Mouse (Mus musculus): ENCODE results near the gene Ppp2r2d. TPM values are rescaled to one million over a fixed set of nuclear protein-coding genes. Genes with fewer than 3 reads are reported as not detected.

The Ppp2r2d gene
- polyA plus RNA-seq, 1 experiment: 27.2 TPM

DNA sequence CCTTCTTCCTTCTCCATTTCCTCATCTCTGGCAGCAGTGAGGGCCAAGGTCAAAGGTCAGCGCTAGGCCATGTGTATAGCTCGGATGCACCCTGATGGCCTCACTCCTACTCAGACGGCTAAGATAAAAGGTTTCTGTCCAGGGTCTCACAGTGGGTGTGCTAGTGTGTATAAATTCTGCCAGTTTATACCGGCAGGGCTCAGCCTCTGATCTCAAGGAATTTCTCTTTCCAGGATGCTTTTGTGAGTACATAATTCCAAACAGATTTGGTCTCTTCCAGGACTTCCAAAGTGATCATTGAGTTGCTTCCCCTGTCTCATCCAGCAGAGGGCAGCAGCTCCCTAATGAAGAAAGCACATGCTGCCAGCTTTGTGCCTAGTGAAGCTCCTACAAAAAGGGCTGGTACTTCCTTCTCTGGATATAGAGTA, 5.3 kb upstream of the Ppp2r2d start:
- peaks cover 11% of the 10 kb centered on the region for H3K4me1 ChIP-seq (ENCODE audit: control insufficient read depth, insufficient read depth, low read length)
- TF ChIP-seq POLR2A (IDR thresholded peaks at IDR 0.05; ENCODE audit: borderline replicate concordance, low read depth, low read length) (no peak), CTCF (IDR thresholded peaks at IDR 0.05; ENCODE audit: low read depth, low read length) (peak; percentile 23; the same call in 1 of the 2 replicates)
- H3K27ac ChIP-seq (ENCODE audit: insufficient read depth, low read depth, low read length): no peak overlapping the region
- H3K4me3 ChIP-seq (ENCODE audit: insufficient read depth, low read length): no peak overlapping the region

DNA sequence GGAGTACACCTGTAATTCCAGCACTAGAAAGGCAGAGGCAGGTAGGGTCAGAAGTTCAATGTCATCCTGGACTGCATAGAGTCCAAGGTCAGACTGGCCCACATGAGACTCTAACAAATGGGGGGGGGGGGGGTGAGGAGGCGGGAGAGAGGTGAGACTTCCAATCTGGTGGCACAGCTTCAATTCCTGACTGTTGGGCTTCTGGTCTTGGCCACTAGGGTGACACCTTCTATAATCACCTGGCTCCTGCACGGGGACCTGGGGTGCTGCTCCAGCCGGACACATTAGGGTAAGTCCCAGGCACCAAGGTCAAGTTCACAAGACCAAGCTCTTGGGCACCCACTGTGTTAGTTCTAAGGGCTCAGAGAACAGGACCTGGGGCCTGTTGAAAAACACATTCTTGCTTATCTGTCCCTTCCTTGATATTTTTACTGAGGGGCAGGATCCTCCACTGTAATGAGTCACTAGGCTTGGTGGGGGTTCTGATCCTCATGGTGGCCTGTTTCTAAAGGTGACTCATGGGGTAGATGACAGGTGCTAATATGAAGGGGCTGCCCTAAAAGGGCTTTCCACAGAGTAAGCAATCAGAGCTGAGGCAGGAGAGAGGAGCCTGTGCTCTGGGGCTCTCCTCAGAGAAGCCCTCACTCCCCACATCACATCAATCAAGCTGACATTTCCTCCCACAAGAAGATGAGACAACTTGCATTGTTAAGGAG, 4.3 kb upstream of the Ppp2r2d start:
- H3K4me3 ChIP-seq (ENCODE audit: insufficient read depth, low read length): no peak overlapping the region
- no peak overlapping the region for H3K27ac ChIP-seq (ENCODE audit: insufficient read depth, low read depth, low read length)
- peaks cover 11% of the 10 kb centered on the region for H3K4me1 ChIP-seq (ENCODE audit: control insufficient read depth, insufficient read depth, low read length)
- TF ChIP-seq POLR2A (IDR thresholded peaks at IDR 0.05; ENCODE audit: borderline replicate concordance, low read depth, low read length): no peak
- no peak for TF ChIP-seq CTCF (IDR thresholded peaks at IDR 0.05; ENCODE audit: low read depth, low read length)

DNA sequence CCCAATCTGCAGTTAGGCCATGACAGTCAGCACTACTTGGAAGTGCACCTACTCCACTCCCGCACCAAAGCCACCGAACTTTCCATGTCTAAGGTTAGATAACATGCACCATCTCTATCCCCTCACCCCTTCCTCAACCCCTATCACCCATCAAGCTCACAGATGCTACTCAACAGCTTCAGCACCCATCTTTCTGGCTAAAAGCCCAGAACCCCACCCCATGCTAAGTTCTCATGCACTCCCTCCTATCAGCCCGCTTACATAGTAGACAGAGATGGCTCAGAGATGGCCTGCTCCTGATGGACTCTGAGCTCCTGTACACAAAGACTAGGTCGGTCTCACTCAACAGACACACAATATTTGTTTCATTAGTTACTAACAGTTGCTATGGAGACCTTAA, 2.5 kb upstream of the Ppp2r2d start:
- Histone ChIP-seq H3K4me3 (ENCODE audit: insufficient read depth, low read length) (no peak overlapping the region), H3K4me1 (ENCODE audit: control insufficient read depth, insufficient read depth, low read length) (peaks cover 20% of the 10 kb centered on the region), H3K27ac (ENCODE audit: insufficient read depth, low read depth, low read length) (no peak overlapping the region)
- no peak for TF ChIP-seq POLR2A (IDR thresholded peaks at IDR 0.05; ENCODE audit: borderline replicate concordance, low read depth, low read length)
- TF ChIP-seq CTCF (IDR thresholded peaks at IDR 0.05; ENCODE audit: low read depth, low read length): no peak

DNA sequence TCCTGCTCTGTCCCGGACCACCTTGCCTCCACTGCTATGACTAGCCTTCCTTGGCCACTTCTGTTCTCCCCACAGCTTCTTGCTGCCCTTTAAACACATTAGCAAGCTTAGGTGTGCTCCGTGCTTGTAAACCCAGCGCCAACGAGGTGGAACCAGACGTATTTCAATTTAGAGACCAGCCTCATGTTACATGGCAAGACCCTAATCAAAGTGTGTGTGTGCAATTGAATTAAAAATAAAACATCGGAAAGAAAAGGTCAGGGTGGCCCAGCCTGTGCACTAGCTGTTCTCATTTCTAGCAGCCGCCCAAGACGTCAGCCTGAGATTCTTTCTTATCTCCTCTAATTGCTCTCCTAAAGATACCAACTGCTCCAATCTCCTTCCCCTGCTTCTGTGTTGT, 768 bp upstream of the Ppp2r2d start:
- Histone ChIP-seq H3K4me3 (ENCODE audit: insufficient read depth, low read length) (peak overlapping the region; percentile 83), H3K27ac (ENCODE audit: insufficient read depth, low read depth, low read length) (no peak overlapping the region; the same call in 1 of the 2 replicates), H3K4me1 (ENCODE audit: control insufficient read depth, insufficient read depth, low read length) (peaks cover 21% of the 10 kb centered on the region)
- TF ChIP-seq CTCF (IDR thresholded peaks at IDR 0.05; ENCODE audit: low read depth, low read length): 0 out of 2 replicates have a peak, but pooled peaks have one; percentile 10
- no peak for TF ChIP-seq POLR2A (IDR thresholded peaks at IDR 0.05; ENCODE audit: borderline replicate concordance, low read depth, low read length)

DNA sequence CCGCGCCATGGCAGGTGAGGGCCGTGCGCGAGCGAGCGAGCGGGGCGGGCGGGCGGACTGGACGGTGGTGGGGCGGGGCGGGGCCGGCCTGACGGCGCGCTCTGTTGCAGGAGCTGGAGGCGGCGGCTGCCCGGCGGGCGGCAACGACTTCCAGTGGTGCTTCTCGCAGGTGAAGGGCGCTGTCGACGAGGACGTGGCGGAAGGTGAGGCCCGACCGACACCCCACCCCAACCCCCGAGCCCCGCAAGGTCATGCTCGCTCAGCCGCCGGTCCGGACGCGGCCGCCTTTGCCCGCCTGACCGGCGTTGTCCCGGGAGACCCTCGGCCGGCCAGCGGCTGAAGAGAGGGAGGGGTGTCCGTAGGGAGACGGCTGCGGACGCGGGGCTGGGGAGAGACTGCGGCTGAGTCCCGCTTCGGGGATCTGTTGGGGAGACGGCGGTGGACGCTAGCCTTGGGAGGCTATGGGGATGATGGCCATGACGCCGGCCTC, 668 bp downstream of the Ppp2r2d start:
- Histone ChIP-seq H3K4me3 (ENCODE audit: insufficient read depth, low read length) (peak overlapping the region; percentile 83), H3K4me1 (ENCODE audit: control insufficient read depth, insufficient read depth, low read length) (peaks cover 18% of the 10 kb centered on the region), H3K27ac (ENCODE audit: insufficient read depth, low read depth, low read length) (no peak overlapping the region)
- TF ChIP-seq POLR2A (IDR thresholded peaks at IDR 0.05; ENCODE audit: borderline replicate concordance, low read depth, low read length) (no peak), CTCF (IDR thresholded peaks at IDR 0.05; ENCODE audit: low read depth, low read length) (no peak)

DNA sequence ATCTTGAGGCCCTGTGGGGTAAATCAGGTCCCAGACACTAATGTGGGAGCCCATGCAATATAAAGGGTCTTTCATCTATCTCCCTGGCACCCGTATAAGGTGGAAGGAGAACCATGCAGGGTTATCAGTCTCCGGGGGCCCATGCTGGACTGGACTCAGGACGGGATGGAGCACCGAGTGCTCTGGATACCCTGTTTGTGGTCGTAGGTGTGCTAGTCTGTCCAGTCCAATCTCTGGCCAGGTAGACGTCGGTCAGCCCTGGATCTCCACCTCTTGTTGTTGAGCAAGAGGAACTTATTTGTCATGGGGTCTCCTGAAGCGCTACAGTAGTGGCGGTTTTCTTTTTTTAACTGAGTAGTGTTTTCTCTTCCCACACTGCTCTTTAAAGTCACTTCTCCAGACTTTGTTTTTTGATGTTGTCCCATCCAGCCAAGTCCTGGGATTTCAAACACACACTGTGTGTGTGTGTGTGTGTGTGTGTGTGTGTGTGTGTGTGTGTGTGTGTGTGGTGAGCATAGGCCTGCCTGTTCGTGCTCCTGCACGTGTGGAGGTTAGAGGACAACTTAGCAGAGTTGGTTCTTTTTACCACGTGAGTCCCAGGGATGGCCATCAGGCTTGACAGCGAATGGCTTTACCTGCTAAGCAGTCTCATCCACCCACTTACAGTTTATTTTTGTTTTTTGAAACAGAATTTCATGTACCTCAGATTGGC, 1.6 kb downstream of the Ppp2r2d start:
- Histone ChIP-seq H3K4me1 (ENCODE audit: control insufficient read depth, insufficient read depth, low read length) (peaks cover 18% of the 10 kb centered on the region), H3K4me3 (ENCODE audit: insufficient read depth, low read length) (peak overlapping the region; percentile 83), H3K27ac (ENCODE audit: insufficient read depth, low read depth, low read length) (no peak overlapping the region)
- TF ChIP-seq CTCF (IDR thresholded peaks at IDR 0.05; ENCODE audit: low read depth, low read length) (no peak), POLR2A (IDR thresholded peaks at IDR 0.05; ENCODE audit: borderline replicate concordance, low read depth, low read length) (no peak)

DNA sequence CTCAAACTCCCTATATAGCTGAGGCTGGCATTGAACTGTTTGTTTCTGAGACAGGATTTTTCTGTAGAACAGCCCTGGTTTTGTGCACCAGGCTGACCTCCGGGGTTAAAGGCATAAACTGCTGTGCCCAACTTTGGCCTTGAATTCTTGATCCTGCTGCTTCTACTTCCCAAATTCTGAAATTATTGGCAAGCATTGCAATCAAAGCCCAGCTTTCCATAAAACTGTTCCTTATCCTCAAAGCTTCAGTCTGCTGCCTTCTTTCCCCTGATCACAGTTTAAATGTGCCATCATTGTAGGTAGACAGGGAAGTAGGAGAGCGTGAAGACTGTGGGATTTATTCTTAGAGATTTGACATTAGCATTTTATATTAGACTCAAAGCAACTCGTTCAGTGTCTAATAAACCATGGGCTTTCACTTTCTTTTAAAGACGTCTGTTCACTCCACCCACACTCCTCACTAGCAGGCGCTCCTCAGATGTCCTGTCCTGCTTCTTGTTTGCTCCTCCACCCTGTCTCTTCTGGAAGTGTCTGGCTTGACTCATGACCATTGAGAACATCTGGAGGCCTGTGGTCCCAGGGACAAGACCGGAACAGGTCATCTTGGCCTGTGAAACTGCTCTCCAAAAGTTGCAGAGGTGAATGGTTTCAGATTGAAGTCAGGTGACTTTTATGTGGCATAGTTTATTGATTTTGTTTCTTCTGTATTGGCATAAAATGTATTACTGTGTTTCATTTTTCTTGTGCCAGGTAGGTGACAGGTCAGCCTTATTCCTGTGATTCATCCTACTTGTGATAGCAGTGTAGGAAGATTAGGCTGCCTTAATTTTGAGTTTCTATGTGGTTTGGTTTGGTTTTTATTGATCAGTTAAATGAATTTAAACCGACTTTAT, 2.4 kb downstream of the Ppp2r2d start:
- Histone ChIP-seq H3K4me1 (ENCODE audit: control insufficient read depth, insufficient read depth, low read length) (peaks cover 18% of the 10 kb centered on the region), H3K27ac (ENCODE audit: insufficient read depth, low read depth, low read length) (no peak overlapping the region), H3K4me3 (ENCODE audit: insufficient read depth, low read length) (no peak overlapping the region)
- no peak for TF ChIP-seq POLR2A (IDR thresholded peaks at IDR 0.05; ENCODE audit: borderline replicate concordance, low read depth, low read length)
- TF ChIP-seq CTCF (IDR thresholded peaks at IDR 0.05; ENCODE audit: low read depth, low read length): no peak

DNA sequence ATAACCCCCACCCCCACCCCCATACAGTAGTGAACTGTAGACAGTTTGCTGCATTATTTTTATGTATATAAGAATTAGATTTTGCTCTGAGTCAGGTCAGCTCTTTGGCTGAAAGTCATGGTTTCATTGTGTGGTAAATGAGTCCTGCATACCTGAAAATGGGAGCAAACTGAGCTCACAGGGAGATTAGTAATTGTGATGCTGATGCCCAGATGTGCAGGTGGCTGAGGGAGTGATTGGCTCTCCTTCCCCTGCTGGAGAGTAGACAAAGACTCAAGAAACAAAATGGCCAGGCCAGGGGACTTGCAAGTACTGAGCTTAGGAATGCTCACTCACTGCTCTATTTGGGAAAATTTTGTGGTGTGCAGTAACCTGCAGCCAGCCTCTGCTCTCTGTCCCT, 4.2 kb downstream of the Ppp2r2d start:
- no peak overlapping the region for H3K27ac ChIP-seq (ENCODE audit: insufficient read depth, low read depth, low read length)
- peaks cover 10% of the 10 kb centered on the region for H3K4me1 ChIP-seq (ENCODE audit: control insufficient read depth, insufficient read depth, low read length)
- no peak overlapping the region for H3K4me3 ChIP-seq (ENCODE audit: insufficient read depth, low read length)
- no peak for TF ChIP-seq CTCF (IDR thresholded peaks at IDR 0.05; ENCODE audit: low read depth, low read length)
- no peak for TF ChIP-seq POLR2A (IDR thresholded peaks at IDR 0.05; ENCODE audit: borderline replicate concordance, low read depth, low read length)

DNA sequence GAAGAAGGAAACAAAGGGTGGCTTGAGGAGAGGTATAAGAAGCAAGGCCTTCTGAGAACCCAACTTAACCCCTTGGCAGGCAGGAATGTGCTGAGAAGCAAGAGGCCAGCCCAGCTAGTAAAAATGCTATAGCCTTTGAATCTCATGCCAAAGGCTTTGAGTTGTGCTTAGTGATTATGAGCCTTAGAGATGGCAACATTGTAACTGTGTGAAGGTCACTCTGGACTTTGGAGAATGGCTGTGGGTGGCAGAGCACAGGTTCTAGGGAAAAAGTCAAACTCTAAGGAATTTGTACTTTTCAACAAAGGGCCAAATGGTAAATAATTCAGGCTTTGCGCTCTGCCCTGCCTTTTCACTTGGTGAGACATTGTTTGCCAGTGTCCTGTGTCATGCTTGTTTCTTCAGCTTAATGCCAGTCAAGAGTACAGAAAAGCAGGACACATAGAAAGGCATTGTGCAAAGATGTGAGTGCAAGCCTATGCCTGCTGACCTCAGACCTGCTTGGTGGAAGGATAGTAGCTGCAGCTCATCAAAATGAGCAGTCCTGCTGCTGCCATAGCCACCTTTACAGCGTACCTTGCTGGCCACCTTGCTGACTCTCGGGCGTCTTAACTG, 7.6 kb downstream of the Ppp2r2d start:
- TF ChIP-seq POLR2A (IDR thresholded peaks at IDR 0.05; ENCODE audit: borderline replicate concordance, low read depth, low read length): no peak
- no peak for TF ChIP-seq CTCF (IDR thresholded peaks at IDR 0.05; ENCODE audit: low read depth, low read length)
- Histone ChIP-seq H3K4me3 (ENCODE audit: insufficient read depth, low read length) (no peak overlapping the region), H3K4me1 (ENCODE audit: control insufficient read depth, insufficient read depth, low read length) (peaks cover 2% of the 10 kb centered on the region; the same call in 1 of the 2 replicates), H3K27ac (ENCODE audit: insufficient read depth, low read depth, low read length) (no peak overlapping the region)
